Mouse (Mus musculus) gastrocnemius, adult 2 months (tissue): ENCODE data around the gene Slfn4. TPM values are rescaled to one million over a fixed set of nuclear protein-coding genes. Genes with fewer than 3 reads are reported as not detected.
A peak's percentile ranks its signal among the peaks of the same experiment; 100 is the strongest.
"Not testable (repeated sequence)": the region's sequence is repeated elsewhere in the genome, so short reads cannot be mapped to it uniquely, and the experiment has no call there.

ENCODE experiments used
- DNase-seq: peaks from one replicate; pipeline ENCODE4 v3.0.0; 2022
- H3K27ac ChIP-seq: fragments of 200-600 bp; 2 replicates; pipeline ENCODE4 v1.8.1; 2022; ENCODE audit warnings: mild to moderate bottlenecking
- H3K4me3 ChIP-seq: fragments of 200-600 bp; 2 replicates; pipeline ENCODE4 v1.8.1; 2022; ENCODE audit warnings: mild to moderate bottlenecking, moderate library complexity
- CTCF ChIP-seq: fragments of 200-600 bp; IDR thresholded peaks from 2 replicates; pipeline ENCODE4 v1.8.1; 2022; ENCODE audit warnings: antibody characterized with exemption, mild to moderate bottlenecking, moderate library complexity
- intact Hi-C: fragments of 180-260 bp; cut with DNase I; formaldehyde crosslinking; loops from one replicate; pipeline ENCODE4 v1.15.1; 2025
- long read RNA-seq, 2 experiments: library from polyadenylated mRNA; stranded (forward); transcript quantifications; one replicate each; pipeline ENCODE4 v2.0.0; 2021
- total RNA-seq, 2 experiments: library from RNA; stranded (reverse); gene quantifications; 2 replicates each; pipeline ENCODE4 v1.2.3; 2021

The Slfn4 gene
- total RNA-seq: under 1 TPM; 0.05 to 0.06 TPM
- long read RNA-seq, experiment 1: 0 reads
- long read RNA-seq, experiment 2: 0 reads

DNA sequence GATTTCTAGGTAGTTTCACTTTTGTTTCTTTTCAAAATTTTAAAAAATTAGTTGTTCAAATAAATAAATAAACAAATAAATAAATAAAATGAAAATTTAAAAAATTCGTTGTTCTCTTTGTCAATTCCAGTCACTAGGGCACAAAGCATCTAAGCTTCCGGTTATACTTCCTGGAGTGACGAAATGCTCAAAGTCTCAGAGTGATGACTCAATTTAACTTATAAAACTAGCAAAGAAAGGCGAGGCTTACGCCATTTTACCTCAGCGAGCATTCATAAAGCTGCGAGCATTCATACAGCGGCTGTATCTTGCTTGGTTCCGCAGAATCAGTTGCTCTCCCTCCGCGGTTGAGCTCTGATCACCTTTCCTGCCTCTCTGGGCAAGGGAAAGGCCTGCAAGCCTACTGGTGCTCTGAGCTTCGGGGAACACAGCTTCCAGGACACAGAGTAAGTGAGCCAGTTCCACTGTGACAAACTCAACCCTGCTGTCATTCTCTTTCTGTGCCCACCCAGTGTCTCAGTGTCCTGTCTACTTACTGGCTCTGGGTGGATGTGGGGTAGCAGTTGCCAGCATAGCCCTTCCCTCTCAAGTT is at the start of gene Slfn4:
Slfn4 (plus strand) TSS at position 239 of the 592 bp plus-strand sequence.
- H3K27ac ChIP-seq: peak within 1 kb of the TSS; percentile 58; the same call in 1 of the 2 replicates
- no peak for DNase-seq
- H3K4me3 ChIP-seq: no peak within 1 kb of the TSS
- intact Hi-C loops: no loop called here
- TF ChIP-seq CTCF: no peak

DNA sequence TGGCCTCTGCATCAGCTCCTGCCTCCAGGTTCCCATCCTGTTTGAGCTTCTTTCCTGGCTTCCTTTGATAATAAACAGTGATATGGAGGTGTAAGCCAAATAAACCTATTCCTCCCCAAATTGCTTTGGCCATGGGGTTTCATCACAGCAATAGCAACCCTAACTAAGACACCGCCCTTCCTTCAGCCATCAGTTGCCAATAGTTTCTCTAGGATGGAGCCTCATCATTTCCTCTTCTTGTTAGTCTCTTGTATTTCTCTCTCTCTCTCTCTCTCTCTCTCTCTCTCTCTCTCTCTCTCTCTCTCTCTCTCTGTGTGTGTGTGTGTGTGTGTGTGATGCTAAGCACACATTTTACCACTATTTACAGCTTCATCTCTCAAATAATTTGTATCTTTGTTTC is 49.4 kb upstream of the Slfn4 start:
- H3K27ac ChIP-seq, DNase-seq, H3K4me3 ChIP-seq, intact Hi-C loops: not testable (repeated sequence)

DNA sequence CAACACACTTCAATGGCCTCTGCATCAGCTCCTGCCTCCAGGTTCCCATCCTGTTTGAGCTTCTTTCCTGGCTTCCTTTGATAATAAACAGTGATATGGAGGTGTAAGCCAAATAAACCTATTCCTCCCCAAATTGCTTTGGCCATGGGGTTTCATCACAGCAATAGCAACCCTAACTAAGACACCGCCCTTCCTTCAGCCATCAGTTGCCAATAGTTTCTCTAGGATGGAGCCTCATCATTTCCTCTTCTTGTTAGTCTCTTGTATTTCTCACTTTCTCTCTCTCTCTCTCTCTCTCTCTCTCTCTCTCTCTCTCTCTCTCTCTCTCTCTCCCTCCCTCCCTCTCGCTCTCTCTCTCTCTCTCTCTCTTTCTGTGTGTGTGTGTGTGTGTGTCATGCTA is 37.7 kb upstream of the Slfn4 start:
- DNase-seq, H3K27ac ChIP-seq, H3K4me3 ChIP-seq, intact Hi-C loops: not testable (repeated sequence)

DNA sequence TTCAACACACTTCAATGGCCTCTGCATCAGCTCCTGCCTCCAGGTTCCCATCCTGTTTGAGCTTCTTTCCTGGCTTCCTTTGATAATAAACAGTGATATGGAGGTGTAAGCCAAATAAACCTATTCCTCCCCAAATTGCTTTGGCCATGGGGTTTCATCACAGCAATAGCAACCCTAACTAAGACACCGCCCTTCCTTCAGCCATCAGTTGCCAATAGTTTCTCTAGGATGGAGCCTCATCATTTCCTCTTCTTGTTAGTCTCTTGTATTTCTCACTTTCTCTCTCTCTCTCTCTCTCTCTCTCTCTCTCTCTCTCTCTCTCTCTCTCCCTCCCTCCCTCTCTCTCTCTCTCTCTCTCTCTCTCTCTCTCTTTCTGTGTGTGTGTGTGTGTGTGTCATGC is 26.0 kb upstream of the Slfn4 start:
- H3K4me3 ChIP-seq, intact Hi-C loops, DNase-seq, H3K27ac ChIP-seq: not testable (repeated sequence)

DNA sequence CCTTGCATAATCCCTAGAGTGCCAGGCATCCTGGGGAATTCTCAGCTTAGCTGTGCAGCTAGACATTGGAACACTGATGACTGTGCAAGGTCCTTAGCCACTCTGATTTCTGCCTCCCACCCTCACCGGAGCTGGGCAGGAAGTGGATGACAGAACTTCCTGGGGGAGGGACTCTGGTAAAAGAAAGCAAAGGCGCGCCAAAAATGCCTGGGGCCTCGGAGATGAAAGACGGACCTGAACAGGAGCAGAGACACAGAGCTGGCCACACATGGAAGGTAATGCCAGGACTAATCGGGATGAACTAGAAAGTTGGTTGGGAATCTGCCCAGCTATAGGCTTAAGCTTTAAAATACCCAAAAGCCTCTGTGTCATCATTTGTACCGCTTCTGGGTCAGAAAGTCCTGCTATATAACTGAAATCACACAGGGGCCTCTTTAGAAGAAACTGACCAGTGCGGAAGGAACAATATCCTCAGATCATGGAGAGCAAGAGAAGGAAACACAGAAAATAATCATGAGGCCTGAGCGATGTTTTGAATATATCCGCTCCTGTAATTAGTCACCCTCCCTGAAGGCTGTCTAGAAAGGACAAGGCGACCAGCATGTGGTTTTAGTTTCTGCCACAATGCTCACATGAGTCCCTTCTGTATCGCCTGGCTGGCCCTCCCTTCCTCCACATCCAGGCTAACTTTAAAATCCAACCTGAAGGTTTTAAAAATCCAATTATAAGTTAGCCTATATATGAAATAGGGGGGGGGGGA is 16.3 kb downstream of the Slfn4 start, which contains the start of gene Slfn3:
Slfn3 (plus strand) TSS at position 197 of the 760 bp plus-strand sequence.
- DNase-seq: peak; percentile 34
- no peak for TF ChIP-seq CTCF
- H3K4me3 ChIP-seq: peak within 1 kb of the TSS; percentile 65
- H3K27ac ChIP-seq: peak within 1 kb of the TSS; percentile 71
- intact Hi-C loops: no loop called here

DNA sequence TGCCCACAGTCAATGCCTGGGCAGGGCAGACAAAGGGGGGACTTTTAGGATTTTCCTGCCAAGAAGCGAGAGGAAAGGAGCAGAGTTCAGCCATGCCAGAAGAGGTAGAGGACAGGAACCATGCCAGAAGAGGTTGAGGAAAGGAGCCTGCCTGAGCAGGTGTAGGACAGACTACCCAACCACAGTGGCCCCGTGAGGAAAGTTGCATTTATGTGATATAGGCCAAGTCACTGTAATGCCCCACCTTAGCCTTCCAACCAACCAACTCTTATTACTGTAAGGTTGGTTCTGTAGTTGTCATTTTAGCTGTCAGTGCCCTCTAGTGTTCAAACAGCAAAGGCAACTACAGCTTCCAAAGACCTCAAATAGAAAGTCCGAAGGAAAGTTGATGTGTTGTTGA is 17.0 kb downstream of the Slfn4 start:
- H3K4me3 ChIP-seq: peak overlapping the region; percentile 65
- intact Hi-C loops: no loop called here
- peak overlapping the region; percentile 71 for H3K27ac ChIP-seq
- no peak for DNase-seq
- peak; percentile 64 for TF ChIP-seq CTCF

DNA sequence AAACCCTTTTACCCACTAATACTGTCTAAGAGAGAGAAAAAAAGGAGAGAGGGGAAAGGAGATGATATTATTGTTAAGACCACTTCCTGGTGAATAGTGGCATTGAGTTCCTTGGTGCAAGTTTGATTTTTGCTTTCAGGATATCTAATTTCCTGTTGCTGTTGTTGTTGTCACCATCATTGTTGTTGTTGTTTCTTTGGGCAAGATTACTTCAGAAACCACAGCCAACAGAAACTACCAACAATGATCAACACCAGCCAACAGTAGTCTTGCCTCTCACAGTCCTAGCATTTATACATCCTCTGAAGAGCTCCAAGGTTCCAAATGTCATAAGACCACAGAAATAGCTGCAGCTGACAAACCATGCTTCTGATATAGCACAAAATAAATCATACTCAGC is 30.0 kb downstream of the Slfn4 start:
- DNase-seq: no peak
- TF ChIP-seq CTCF: no peak
- Histone ChIP-seq H3K4me3 (no peak overlapping the region), H3K27ac (no peak overlapping the region)
- intact Hi-C loops: no loop called here

DNA sequence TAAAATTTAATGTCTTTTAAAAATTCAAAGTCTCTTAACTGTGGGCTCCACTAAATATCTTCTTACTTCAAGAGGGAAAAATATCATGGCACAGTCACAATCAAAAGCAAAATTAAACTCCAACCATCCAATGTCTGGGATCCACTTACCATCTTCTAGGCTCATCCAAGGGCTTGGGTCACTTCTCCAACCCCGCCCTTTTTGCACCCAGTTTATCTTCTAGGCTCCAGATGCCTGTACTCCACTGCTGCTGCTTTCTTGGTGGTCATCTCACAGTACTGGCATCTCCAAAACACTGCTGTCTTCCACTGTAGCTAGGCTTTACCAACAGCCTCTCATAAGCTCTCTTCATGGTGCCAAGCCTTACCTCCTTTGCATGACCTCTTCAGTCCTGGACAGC is 41.1 kb downstream of the Slfn4 start:
- no peak overlapping the region for H3K27ac ChIP-seq
- TF ChIP-seq CTCF: no peak
- no peak overlapping the region for H3K4me3 ChIP-seq
- DNase-seq: no peak
- intact Hi-C loops: no loop called here

DNA sequence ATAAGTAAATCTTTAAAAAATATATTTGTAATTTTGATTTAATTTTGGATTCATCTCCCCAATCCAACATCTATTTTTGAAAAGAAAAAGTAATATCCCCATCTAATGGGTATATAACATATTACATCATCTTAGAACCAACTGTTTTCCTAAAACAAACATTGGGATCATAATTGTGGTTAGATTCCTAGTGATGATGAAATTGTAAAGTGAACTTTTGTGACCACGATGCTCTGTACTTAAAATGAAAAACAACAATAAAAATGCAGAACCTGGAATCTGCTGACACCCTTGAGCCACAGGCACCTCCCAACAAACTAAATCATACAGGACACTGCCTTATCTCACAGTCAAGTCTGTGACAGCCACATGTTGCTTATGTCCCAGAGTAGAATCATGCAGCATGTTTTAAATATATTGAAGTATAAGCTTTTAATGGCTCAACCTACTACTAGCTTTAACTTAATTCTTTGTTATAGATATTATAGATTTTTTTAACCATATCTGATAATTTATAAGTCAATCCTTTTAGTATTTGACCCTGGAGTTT is 46.4 kb downstream of the Slfn4 start:
- TF ChIP-seq CTCF: no peak
- intact Hi-C loops: no loop called here
- Histone ChIP-seq H3K4me3 (no peak overlapping the region), H3K27ac (no peak overlapping the region)
- no peak for DNase-seq

DNA sequence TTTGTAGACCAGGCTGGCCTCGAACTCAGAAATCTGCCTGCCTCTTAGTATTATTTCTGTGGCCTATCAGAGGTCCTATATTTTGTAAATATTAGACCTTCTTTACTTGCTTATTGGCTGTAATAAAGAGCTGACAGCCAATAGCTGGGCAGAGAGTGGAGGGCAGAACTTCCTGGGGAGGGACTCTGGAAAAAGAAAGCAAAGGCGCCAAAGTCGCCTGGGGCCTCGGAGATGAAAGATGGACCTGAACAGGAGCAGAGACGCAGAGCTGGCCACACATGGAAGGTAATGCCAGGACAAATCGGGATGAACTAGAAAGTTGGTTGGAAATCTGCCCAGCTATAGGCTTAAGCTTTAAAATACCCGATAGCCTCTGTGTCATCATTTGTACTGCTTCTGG is 48.4 kb downstream of the Slfn4 start:
- Histone ChIP-seq H3K4me3 (peak overlapping the region; percentile 19), H3K27ac (no peak overlapping the region)
- intact Hi-C loops: no loop called here
- TF ChIP-seq CTCF: no peak
- DNase-seq: no peak

DNA sequence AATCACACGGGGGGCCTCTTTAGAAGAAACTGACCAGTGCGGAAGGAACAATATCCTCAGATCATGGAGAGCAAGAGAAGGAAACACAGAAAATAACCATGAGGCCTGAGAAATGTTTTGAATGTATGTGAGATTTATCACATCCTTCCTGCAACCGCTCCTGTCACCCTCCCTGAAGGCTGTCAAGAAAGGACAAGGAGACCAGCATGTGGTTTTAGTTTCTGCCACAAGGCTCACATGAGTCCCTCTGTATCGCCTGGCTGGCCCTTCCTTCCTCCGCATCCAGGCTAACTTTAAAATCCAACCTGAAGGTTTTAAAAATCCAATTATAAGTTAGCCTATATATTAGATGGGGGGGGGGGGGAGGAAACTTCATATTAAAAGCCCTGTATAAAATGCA is 48.8 kb downstream of the Slfn4 start:
- H3K27ac ChIP-seq, intact Hi-C loops, DNase-seq: not testable (repeated sequence)
- H3K4me3 ChIP-seq: peak overlapping the region; percentile 19

DNA sequence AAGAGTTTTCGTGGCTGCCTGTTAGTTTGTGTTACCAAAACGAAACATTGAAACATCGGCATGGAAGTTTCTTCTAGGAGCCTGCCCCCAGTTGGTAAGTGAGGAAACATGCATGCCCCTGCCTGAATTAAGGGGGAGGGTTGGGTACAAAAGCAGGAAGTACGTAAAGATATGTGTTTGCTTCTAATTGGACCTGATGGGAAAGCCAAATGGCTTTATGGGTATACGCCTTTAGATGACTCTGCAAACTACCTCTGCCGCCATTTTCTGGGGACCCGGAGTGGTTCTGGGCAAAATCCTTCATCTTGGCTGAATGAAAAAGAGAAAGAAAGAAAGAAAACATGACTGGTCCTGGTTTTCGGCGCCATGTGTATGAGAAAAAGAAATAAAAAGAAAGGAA is 49.2 kb downstream of the Slfn4 start:
- no peak for DNase-seq
- Histone ChIP-seq H3K27ac (no peak overlapping the region), H3K4me3 (peak overlapping the region; percentile 42)
- intact Hi-C loops: no loop called here
- TF ChIP-seq CTCF: no peak

DNA sequence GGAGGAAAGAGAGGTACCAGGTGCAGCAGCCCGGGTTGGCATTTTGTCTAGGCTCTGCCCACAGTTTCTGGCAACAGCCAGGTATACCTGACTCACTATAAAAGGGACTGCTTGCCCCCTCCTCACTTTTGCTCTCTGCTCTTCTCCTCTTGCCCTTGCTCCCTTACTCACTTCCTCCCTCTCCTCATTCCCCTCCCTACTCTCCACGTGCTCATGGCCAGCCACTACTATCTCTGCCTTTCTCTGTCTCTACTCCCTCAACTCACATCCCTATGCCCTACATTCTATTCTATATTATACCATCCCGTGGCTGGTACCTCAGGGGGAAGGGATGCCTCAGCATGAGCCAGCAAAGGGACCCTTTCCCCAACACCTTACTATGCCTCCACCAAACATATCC is 49.8 kb downstream of the Slfn4 start:
- intact Hi-C loops: no loop called here
- no peak for TF ChIP-seq CTCF
- H3K4me3 ChIP-seq: peak overlapping the region; percentile 42
- H3K27ac ChIP-seq: no peak overlapping the region
- DNase-seq: no peak
